Mouse (Mus musculus): ENCODE data around the gene Olfr332.
"Not testable (repeated sequence)": the region's sequence is repeated elsewhere in the genome, so short reads cannot be mapped to it uniquely, and the experiment has no call there.

Olfr332 gene

DNA sequence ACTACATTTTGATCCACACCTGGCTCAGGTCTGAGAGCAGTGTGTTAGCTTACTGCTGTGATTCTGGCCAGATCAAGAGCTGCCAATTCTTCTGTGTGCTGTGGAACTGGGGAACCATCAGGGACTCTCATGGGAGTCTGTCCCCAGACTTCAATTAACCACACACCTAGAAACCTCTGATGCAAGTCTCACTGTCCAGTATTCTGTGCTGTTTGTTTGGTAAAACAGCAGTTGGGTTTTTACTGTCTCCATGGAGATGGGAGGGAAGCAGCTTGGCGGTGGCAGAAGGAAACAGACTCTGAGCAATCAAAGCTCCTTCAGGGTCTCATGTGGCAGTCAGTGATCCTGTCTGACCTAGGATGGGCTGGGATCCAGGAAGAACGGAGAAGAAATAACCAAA lies at the start of gene Olfr332:
Olfr332 (minus strand) TSS at position 101 of the 400 bp plus-strand sequence.
- in situ Hi-C loops (cut with MboI, MseI), result no loop called here

DNA sequence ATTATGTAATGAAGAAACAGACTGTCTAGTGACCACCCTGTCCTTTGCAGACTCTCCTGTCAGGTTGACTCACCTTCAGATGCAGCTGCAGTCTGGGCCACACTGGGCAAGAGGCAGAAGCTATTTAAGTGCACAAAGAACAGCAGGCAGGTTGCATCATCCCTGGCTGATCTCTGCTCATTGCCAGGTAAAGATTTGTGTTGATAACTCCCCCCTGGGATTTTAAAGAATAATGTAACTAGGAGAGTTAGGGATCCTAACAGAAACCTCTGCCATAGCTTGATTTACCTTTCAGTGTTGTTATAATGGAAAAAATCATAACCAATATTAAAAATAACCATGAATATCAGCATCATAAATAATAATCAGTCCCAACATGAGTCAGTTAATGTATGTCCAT lies 42.4 kb upstream of the Olfr332 start, which contains the start of gene Olfr330:
Olfr330 (minus strand) TSS at position 101 of the 400 bp plus-strand sequence.
- in situ Hi-C loops (cut with MboI, MseI), result not testable (repeated sequence)

DNA sequence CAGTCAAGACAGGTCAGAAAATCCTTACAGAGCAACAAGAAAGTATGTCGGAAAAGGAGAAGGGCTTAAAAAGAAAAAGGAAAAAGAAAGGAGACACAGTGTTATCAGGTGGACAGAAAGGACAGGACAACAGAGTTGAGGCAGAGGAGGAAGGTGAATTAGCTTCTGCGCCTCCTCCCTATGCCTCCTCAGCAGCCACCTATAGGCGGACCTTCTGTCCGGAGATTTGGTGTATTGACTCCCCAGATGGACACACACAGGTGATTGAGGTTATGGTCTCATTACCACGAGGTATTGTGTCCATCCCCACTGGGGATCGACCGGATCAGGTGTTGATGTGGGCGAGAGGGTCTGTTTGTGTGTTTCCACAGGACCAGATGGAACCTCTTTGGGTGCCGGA lies 27.4 kb upstream of the Olfr332 start:
- in situ Hi-C loops (cut with MboI, MseI), result not testable (repeated sequence)

DNA sequence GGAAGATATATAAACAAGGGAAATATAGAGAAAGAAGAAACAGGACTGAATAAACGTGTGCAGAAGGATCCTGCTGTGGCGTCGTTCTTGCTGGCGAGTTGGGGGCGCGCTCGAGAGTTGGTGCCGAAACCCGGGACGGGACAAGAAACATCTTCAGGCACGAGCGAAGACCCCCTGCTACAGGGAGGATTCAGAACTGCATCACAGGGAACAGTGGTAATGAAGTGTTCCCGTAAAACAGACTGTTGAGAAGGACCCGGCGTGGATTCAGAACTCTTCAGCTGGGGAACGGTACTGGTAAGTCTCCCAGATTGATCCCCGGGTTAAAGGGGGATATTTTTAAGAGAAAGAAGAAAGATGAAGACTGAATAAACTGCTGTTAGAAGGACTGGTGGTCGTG lies 26.6 kb upstream of the Olfr332 start:
- in situ Hi-C loops (cut with MboI, MseI), result not testable (repeated sequence)

DNA sequence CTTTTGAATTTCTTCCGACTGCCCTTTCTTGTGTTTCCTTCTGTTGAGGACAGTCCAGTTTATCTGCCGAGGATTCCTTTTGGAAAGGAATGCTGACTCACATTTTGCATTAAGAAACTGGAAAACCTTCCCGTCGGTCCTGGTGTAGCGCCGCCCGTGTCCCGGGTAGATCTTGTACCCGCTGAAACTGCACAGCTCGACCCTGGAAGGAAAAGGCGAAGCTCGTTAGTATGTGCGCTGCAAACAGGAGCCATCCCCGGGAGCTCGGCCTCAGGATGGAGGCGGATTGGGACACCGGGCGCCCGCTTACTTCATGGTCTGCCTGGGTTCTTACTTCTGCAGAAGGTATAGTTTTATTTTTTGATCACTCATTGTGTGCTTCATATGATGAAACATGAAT lies 16.7 kb upstream of the Olfr332 start:
- in situ Hi-C loops (cut with MboI, MseI), result not testable (repeated sequence)

DNA sequence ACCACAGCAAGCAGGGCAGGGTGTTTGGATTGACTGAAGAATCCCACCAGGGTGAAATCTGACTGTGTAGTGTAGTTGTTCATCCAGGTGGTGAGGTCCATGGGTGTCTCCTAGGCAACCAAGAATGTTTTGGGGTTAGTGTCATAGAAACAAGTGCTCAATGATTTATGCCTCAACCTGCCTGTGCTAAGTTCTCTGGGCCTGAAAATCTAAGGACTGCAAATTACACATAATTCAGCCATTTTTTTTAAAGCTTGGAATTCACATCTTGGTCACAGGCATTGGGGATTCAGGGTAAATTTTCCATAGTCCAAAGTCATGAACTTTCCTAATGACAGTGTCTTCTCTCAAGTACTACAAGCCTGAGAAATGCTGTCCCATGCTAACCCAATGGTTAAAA lies 10.1 kb upstream of the Olfr332 start, which contains the start of gene Olfr331:
Olfr331 (minus strand) TSS at position 101 of the 400 bp plus-strand sequence.
- in situ Hi-C loops (cut with MboI, MseI), result not testable (repeated sequence)

DNA sequence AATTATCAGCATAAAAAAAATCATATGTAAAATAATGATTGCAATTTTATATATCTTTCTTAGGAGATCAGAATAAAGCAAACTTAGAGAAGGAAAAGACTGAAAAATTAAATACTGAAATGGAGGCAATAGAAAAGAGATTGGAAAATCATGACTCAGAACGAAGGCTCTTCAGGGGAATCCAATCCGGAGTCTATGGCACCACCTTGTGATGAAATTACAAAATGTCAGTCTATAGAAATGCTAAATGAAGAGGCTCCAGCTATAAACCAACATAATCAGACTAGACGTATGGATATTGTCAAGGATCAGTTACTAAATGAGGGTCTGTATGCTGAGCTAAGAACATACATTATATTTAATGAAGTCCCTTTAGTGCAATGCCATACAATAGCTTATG lies 6.9 kb upstream of the Olfr332 start:
- in situ Hi-C loops (cut with MboI, MseI), result no loop called here

DNA sequence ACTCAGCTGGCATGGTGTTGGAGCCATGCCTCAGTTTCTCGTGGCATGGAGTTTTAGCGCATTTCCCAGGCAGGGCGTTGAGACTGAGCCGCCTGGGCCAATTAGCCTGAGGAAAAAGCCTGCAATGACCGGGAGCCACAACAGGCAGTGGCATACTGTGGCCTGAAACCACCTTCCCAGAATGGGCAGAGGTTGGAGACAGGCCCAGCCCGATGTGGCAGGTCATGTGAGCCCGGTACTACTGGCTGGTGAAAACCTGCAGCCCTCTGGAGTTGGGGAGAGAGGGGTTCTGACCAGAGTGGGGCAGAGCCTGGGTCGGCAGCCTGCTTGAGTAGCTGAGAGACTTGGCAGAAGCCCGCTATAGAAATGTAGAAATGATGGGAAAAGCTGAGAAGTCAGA lies 6.4 kb upstream of the Olfr332 start:
- in situ Hi-C loops (cut with MboI, MseI), result no loop called here

DNA sequence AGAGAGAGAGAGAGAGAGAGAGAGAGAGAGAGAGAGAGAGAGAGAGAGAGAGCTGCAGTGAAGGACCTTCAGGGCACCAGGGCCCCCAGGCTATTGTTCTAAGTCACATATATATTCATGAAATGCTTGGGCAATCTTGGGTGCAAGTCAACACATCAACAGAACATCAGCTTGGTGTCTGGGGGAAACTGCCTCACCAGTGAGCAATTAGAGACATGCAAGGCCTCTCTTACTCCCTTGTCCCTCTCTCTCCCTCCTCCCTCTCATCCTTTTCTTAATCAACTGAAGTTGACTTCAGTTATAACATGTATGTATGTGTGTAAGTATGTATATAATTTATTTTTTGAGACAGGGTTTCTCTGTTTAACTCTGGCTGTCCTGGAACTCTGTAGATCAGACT lies 30.2 kb downstream of the Olfr332 start, which contains the start of gene Olfr30:
Olfr30 (minus strand) TSS at position 101 of the 400 bp plus-strand sequence.
- in situ Hi-C loops (cut with MboI, MseI), result no loop called here

DNA sequence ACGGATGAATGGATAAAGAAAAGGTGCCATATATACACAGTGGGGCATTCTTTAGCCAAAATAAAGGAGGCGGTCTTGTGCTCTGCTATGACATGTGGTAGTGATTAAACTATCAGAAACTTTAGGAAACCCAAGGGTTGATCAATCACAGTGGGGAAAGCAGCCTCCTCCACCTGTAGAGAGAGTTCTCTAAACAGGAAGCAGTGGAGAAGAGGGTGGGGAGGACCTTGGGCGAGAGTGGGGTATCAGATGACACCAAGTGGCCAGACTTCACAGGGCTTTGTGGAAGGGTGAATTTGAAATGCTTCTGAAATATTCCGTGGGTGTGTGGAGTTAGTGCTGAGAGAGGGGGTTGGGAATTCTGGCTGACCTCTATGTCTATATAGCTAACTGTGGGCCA lies 38.8 kb downstream of the Olfr332 start:
- in situ Hi-C loops (cut with MboI, MseI), result no loop called here

DNA sequence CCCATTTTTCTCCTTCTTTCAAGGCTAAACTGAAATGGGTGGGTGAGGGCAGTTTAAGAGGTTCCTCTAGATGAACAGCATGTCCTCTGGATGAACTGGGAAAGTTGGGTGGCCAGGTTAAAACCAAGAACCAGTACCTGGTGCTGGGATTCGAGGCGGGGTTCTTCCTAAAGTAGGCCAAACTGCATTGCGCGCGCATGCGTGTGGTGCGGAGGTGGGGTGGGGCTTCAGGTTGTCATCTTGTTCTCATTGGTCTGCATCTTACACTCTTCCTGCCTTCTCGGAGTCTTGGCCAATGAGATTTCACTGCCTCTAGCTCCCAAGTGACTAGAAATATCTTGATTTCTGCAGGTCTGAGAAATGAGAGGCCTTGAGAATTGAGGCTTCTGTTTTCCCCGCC lies 39.6 kb downstream of the Olfr332 start, which contains the start of gene Lypd9:
Lypd9 (minus strand) TSS at position 165 of the 400 bp plus-strand sequence.
- in situ Hi-C loops (cut with MboI, MseI), result no loop called here

All from T-helper 2 cell (primary cell).